Mouse (Mus musculus) 3T3-L1 (cell line): Measurements from ENCODE around the gene Gm4450.
"Not testable (repeated sequence)": the region's sequence is repeated elsewhere in the genome, so short reads cannot be mapped to it uniquely, and the experiment has no call there.

Experiments
- DNase-seq: peaks from one replicate; pipeline ENCODE4 v3.0.0-alpha.2; 2015; ENCODE audit warnings: low read depth, low spot score

Gm4450 gene

DNA sequence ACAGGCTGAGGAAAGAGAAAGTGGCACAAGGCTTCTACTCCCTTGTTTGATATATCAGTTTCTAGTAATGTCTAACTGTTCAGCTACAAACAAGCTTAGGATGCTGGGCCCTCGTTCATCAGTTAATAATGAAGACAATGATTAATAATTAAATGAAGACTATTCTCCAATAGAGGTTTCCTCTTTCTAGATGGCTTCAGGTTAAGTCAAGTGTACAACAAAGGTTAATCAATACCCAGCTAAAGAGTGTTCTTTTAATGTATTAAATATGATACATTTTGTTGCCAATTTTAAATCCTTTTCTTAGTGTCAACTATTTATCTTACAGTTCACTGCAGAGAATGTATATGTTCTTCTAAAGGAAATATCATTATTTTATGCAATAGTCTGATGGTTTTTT lies at the start of gene Gm4450:
Gm4450 (minus strand) TSS at position 101 of the 400 bp plus-strand sequence.
- DNase-seq = not testable (repeated sequence)

DNA sequence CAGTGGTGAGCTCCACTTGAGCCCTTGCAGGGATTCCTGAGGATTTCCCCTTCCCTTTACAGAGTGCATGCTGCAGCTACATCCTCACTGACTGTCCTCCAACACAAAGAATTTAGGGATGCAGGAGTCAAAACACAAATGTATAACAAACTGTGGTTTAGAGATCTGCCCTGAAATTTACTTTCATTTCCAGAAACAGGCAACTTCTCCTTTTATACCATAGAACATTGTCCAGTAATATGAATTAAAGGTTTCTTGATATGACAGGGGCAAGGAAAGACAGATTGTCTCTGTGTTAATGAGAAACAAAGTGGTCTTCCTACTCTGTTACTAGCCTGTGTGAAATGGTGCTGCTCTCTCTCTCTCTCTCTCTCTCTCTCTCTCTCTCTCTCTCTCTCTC lies 40.5 kb upstream of the Gm4450 start:
- DNase-seq = not testable (repeated sequence)

- DNase-seq = not testable (repeated sequence)
Observed at GRCm38 (mm10) chr3:98496762-98497161, 39.8 kb upstream of the Gm4450 start.

DNA sequence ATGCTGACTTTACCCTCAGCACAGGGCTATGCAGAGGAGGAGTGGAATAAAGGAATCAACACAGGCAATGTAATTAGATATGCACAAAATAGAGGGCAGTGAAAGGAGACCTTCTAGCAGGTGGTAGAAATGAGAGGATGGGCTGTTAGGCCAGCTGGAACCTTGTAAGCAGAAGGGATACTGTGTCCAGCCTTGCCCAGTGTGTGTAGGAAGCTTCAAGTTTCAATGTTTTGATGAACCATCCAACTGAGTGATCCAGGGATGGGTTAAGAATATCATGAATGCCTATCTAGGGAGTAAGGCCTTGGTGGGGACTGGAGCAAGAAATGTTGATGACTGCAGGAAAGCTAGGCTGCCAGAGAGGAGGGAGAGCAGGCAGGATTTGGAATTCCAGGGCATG lies 38.1 kb upstream of the Gm4450 start:
- DNase-seq = not testable (repeated sequence)

- not testable (repeated sequence) for DNase-seq
Observed at GRCm38 (mm10) chr3:98494184-98494583, 37.3 kb upstream of the Gm4450 start.

DNA sequence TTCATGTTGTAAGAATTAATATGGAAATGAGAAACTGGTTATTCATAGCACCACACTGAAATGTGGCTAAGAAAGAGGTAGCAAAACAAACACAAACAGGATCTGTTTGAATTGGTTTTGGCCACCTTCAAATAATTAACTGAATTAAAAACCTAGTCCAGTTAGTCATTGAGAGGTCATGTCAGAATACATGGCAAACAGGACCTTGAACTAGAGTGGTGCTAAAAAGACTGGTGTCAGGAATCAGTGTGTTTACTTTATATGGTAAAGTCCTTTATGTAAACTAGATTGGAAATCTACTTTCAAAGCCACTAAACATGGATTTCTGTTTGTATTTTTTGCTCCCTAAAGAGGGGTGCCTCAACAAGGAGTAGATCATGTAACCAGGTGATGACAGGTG lies 14.6 kb upstream of the Gm4450 start:
- not testable (repeated sequence) for DNase-seq

- DNase-seq = not testable (repeated sequence)
Observed at GRCm38 (mm10) chr3:98471057-98471456, 14.1 kb upstream of the Gm4450 start.

DNA sequence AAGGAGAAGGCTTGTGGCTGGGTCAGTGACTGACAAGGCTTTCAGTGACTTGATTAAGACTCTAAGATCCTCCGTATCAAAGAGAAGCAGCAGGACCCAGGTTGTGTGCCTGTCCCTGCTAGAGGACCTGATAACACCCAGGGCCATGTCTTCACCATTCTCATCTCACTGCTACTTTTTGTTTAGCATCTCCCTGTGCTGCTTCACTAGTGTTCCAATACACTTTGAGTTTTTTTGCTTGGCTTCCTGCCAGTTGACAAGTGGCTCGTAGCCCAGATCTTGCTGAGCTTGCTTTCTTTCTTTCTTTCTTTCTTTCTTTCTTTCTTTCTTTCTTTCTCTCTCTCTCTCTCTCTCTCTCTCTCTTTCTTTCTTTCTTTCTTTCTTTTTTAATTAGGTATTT lies 12.4 kb upstream of the Gm4450 start:
- DNase-seq = not testable (repeated sequence)

DNA sequence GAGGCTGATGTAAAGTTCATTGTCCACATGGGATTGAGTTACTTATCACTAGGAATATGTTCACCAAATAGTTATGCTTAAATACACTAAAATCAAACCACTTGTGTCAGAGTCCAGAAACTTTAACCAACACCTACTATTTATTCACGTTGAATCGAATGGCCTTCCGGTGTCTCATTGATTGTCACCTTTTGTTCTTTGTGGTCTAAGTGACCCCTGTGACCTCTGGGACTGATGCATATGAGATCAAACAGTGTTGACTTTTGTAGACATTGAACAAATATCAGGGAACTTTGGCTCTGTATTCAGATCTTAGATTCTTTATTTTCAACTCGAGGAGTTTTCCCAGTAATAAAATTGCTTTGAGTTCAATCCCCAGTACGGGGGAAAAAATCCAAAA lies 3.1 kb downstream of the Gm4450 start:
- DNase-seq = not testable (repeated sequence)

- DNase-seq = not testable (repeated sequence)
Observed at GRCm38 (mm10) chr3:98443924-98444323, 13.0 kb downstream of the Gm4450 start.

GRCm38 (mm10) chr3:98443149-98443779 lies 13.7 kb downstream of the Gm4450 start:
- DNase-seq = not testable (repeated sequence)

DNA sequence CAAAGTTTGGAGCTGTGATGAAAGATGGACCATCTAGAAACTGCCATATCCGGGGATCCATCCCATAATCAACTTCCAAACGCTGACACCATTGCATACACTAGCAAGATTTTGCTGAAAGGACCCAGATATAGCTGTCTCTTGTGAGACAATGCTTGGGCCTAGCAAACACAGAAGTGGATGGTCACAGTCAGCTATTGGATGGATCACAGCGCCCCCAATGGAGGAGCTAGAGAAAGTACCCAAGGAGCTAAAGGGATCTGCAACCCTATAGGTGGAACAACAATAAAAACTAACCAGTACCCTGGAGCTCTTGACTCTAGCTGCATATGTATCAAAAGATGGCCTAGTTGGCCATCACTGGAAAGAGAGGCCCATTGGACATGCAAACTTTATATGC lies 14.7 kb downstream of the Gm4450 start:
- not testable (repeated sequence) for DNase-seq

- no peak for DNase-seq
Observed at GRCm38 (mm10) chr3:98435030-98435429, 21.9 kb downstream of the Gm4450 start.

GRCm38 (mm10) chr3:98434088-98434816 lies 22.7 kb downstream of the Gm4450 start:
- DNase-seq = no peak

DNA sequence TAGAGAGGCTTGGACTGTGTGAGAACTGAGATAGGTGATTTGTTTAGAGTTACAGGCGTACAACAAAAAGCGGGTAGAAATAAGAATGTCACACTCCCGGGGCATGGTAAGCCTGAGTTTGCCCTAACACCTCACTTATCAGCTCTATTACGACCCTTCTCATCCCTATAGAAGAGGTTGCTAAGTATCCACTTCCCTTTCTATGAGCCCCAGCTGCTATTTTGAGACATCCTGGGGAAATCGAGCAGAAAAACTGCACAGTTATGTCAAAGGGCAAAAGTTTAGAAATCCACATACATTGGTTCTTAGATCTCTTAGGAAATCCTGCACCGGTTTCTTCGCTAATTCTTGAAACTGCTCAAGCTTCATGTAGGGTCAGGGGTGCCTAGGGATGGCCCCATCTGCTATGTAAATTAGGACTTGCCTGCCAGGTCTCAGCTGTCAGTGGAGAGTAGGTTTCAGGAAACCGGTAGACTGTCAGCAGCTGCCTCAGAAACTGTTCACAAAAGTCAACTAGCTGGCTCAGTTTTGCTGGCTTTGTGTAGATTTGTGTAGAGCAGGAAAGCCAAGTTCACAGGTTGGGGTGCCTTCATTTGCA lies 27.9 kb downstream of the Gm4450 start:
- no peak for DNase-seq

GRCm38 (mm10) chr3:98428449-98428775 lies 28.5 kb downstream of the Gm4450 start:
- DNase-seq = no peak

- DNase-seq = no peak
Observed at GRCm38 (mm10) chr3:98427600-98428448, 29.1 kb downstream of the Gm4450 start.

- no peak for DNase-seq
Observed at GRCm38 (mm10) chr3:98427260-98427599, 29.7 kb downstream of the Gm4450 start.

DNA sequence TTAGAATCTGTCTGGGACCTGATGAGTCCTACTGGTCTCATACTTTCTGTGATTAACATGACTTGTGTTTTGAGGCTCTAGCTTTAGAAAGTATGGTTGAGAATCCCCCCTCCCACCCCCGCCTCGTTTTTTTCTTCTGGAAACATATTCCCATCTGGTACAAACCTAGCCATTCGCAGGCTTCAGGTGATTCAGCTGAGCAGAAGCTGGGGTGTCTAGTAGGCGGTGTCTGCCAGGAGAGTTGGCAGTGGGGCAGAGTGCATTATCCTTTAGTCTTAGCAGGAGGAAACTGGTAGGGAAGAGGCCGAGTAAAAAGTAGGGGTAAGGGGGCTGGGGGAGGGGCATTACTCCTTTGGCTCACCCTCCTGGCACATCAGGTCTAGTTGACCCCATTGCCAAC lies 30.2 kb downstream of the Gm4450 start:
- DNase-seq = no peak

DNA sequence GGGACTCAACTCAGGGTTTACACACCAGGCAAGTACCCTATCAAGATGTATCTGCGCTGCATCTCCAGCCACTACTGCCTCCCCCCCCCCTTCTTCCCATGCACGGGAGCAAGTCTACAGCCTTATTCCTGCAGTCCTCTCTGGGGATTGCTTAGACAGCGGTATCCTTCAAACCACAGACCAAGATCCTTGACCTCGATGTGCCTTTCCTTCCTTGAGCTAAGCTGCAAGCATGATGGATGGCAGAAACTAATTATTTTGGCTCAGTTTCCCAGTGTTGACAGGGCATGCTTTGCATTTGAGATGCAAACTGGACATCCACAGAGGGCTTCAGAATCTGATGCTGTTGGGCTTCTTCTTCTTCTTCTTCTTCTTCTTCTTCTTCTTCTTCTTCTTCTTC lies 34.0 kb downstream of the Gm4450 start:
- peak; percentile 55 for DNase-seq

GRCm38 (mm10) chr3:98419786-98420070 lies 37.2 kb downstream of the Gm4450 start:
- no peak for DNase-seq
